Mouse (Mus musculus) lung, postnatal 0 days (tissue): ENCODE results near the gene Gm42417.

ENCODE experiments used
- CTCF ChIP-seq: IDR thresholded peaks from 2 replicates; pipeline ENCODE4 v1.5.1; 2016; ENCODE audit warnings: antibody characterized with exemption, mild to moderate bottlenecking
- EP300 ChIP-seq: IDR thresholded peaks from 2 replicates; pipeline ENCODE4 v1.6.1; 2016; ENCODE audit warnings: antibody characterized with exemption, mild to moderate bottlenecking, control low read depth

GRCm38 (mm10) chr1:36583408-36584116 is 44.3 kb upstream of the Gm42417 start:
- TF ChIP-seq EP300 (no peak), CTCF (no peak)
